Mouse (Mus musculus) myocyte (in vitro differentiated cells): ENCODE results near the gene Pacrg. TPM values are rescaled to one million over a fixed set of nuclear protein-coding genes. Genes with fewer than 3 reads are reported as not detected.
A peak's percentile ranks its signal among the peaks of the same experiment; 100 is the strongest.

Experiments
- H3K27me3 ChIP-seq: one replicate; pipeline ENCODE4 v1.6.1; 2011; ENCODE audit not compliant: control insufficient read depth, insufficient read depth, insufficient read length
- H3K36me3 ChIP-seq: one replicate; pipeline ENCODE4 v1.6.1; 2011; ENCODE audit not compliant: control insufficient read depth, insufficient read depth
- H3K4me2 ChIP-seq: one replicate; pipeline ENCODE4 v1.6.1; 2011; ENCODE audit warnings: low read depth, control low read depth
- H3K4me3 ChIP-seq: one replicate; pipeline ENCODE4 v1.5.1; 2011; ENCODE audit warnings: mild to moderate bottlenecking, control low read depth, moderate library complexity
- H3K79me2 ChIP-seq: one replicate; pipeline ENCODE4 v1.6.1; 2011; ENCODE audit not compliant: control insufficient read depth, insufficient read depth
- H3ac ChIP-seq: one replicate; pipeline ENCODE4 v1.6.1; 2011; ENCODE audit not compliant: control insufficient read depth, insufficient read length
- CEBPB ChIP-seq: IDR thresholded peaks from 2 replicates; pipeline ENCODE4 v1.6.1; 2011; ENCODE audit warnings: mild to moderate bottlenecking, moderate library complexity; ENCODE audit not compliant: poor library complexity, insufficient read depth, severe bottlenecking
- E2F4 ChIP-seq: IDR thresholded peaks from one replicate; pipeline ENCODE4 v1.6.1; 2011; ENCODE audit warnings: mild to moderate bottlenecking, control low read depth, moderate library complexity; ENCODE audit not compliant: insufficient read depth
- MAX ChIP-seq: IDR thresholded peaks from one replicate; pipeline ENCODE4 v1.6.1; 2011; ENCODE audit warnings: low read depth, mild to moderate bottlenecking, control low read depth
- MYOD1 ChIP-seq, 3 experiments: IDR thresholded peaks; one replicate each; pipeline ENCODE4 v1.6.1; 2011; ENCODE audit warnings: control low read depth in 2 of 3, low read depth in 2 of 3, mild to moderate bottlenecking in 2 of 3, moderate library complexity in 1 of 3; ENCODE audit not compliant: insufficient read length in 2 of 3, control insufficient read depth in 1 of 3
- MYOG ChIP-seq, 3 experiments: IDR thresholded peaks; one replicate each; pipeline ENCODE4 v1.6.1; 2011; ENCODE audit warnings: control low read depth in 2 of 3, low read depth in 2 of 3, mild to moderate bottlenecking in 2 of 3; ENCODE audit not compliant: insufficient read length in 2 of 3, control insufficient read depth in 1 of 3, insufficient read depth in 1 of 3
- POLR2A ChIP-seq: IDR thresholded peaks from one replicate; pipeline ENCODE4 v1.6.1; 2011; ENCODE audit warnings: low read depth, mild to moderate bottlenecking, control low read depth, moderate library complexity; ENCODE audit not compliant: insufficient read length
- POLR2AphosphoS2 ChIP-seq: IDR thresholded peaks from one replicate; pipeline ENCODE4 v1.6.1; 2011; ENCODE audit warnings: low read depth, control low read depth; ENCODE audit not compliant: insufficient read length
- REST ChIP-seq: IDR thresholded peaks from one replicate; pipeline ENCODE4 v1.6.1; 2011; ENCODE audit warnings: mild to moderate bottlenecking, control low read depth, moderate library complexity; ENCODE audit not compliant: insufficient read depth, insufficient read length
- SRF ChIP-seq: IDR thresholded peaks from one replicate; pipeline ENCODE4 v1.6.1; 2011; ENCODE audit warnings: low read depth; ENCODE audit not compliant: control insufficient read depth, insufficient read length
- TCF12 ChIP-seq: IDR thresholded peaks from one replicate; pipeline ENCODE4 v1.6.1; 2011; ENCODE audit warnings: mild to moderate bottlenecking, control low read depth; ENCODE audit not compliant: poor library complexity, insufficient read depth, severe bottlenecking
- TCF3 ChIP-seq: IDR thresholded peaks from one replicate; pipeline ENCODE4 v1.6.1; 2011; ENCODE audit warnings: low read depth, control low read depth; ENCODE audit not compliant: insufficient read length
- USF1 ChIP-seq: IDR thresholded peaks from one replicate; pipeline ENCODE4 v1.6.1; 2011; ENCODE audit warnings: low read depth, mild to moderate bottlenecking, control low read depth, moderate library complexity
- polyA plus RNA-seq: library from polyadenylated mRNA; unstranded; fragments of >200 nt; fragmentation: generic; extraction: Trizol; gene quantifications from one replicate; pipeline ENCODE4 v1.2.1, GENCODE M21; 2012; ENCODE audit warnings: missing spikeins

Pacrg gene
- polyA plus RNA-seq, 1 experiment = 0.64 TPM

DNA sequence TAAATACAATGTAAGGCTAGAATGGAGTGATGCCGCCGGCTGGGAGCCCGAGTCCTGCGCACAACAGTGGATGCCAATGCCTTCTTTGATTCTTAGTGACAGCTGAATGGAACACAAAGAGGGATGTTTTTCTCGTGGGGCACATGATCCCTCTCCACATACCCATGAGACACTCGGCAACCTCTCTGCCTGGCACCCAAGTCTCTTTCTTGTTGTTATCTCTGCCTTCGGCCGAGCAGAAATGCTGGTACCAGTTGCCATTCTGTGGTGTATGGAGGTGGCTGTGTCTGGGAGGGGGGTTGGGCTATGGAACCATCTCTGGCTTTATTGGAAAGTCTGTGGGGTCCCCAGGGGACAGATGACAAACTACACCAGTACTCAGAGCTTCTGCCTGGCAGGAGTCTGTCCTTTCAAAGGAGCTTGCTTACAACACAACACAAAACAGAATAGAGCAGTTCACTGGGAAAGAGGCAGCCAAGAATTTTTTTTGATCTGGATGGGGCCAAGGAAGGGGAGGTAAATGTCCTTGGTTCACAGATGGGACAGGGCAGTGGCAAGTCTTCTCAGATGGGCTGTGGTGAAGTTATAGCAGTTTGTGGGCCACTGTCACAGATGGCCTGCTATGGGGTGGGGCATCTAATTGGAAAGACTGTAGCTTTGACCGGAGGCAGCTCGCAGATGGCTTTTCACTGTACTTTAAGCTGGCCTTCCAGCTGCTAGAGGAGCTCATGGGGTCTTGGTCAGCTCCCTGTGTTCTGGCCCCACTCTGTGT, 388.6 kb downstream of the Pacrg start:
- no peak overlapping the region for H3ac ChIP-seq
- no peak overlapping the region for H3K4me3 ChIP-seq
- H3K36me3 ChIP-seq = no peaks in the 10 kb centered on the region
- H3K4me2 ChIP-seq = peak overlapping the region; percentile 18
- H3K27me3 ChIP-seq = no peaks in the 10 kb centered on the region
- no peaks in the 10 kb centered on the region for H3K79me2 ChIP-seq
- peak in 2 of 3 experiments; percentile 36 to 61 for TF ChIP-seq MYOD1 (IDR thresholded peaks at IDR 0.05; ENCODE audit: control insufficient read depth in 1 of 3, insufficient read length in 2 of 3, low read depth in 2 of 3)
- no peak for TF ChIP-seq USF1
- peak in 2 of 3 experiments; percentile 1 to 63 for TF ChIP-seq MYOG (IDR thresholded peaks at IDR 0.05; ENCODE audit: control insufficient read depth in 1 of 3, insufficient read depth in 1 of 3, insufficient read length in 2 of 3, low read depth in 2 of 3)

DNA sequence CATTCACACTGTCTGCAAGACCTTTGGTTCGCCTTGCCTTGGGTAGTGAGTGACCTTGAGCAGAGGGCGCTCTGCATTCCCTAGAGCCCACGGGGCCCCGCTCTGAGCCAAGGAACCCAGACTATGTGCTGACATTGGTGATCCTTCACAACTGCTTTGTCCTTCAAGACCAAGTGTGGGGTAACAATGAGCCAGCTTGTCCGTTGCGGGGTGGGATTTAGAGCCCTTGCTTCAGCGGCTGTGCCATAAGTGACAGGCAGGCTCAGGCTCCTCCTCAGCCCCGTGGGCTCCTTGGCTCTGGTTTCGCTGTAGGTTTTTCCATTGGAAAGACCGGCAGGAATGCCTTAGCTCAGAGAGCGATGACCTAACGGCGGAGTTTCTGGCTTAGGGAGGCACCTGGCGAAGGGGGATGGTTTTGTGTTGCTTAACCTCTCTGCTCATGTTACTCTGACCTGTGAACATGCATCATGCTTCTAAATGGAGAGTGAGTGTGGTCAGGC, 390.3 kb downstream of the Pacrg start:
- Histone ChIP-seq H3K4me2 (no peak overlapping the region), H3K27me3 (no peaks in the 10 kb centered on the region), H3ac (no peak overlapping the region), H3K4me3 (no peak overlapping the region), H3K36me3 (no peaks in the 10 kb centered on the region), H3K79me2 (no peaks in the 10 kb centered on the region)
- TF ChIP-seq MAX (no peak), USF1 (no peak), MYOG (IDR thresholded peaks at IDR 0.05; ENCODE audit: control insufficient read depth in 1 of 3, insufficient read depth in 1 of 3, insufficient read length in 2 of 3, low read depth in 2 of 3) (peak in 1 of 3 experiments; percentile 17), SRF (no peak), TCF12 (no peak), E2F4 (no peak), MYOD1 (IDR thresholded peaks at IDR 0.05; ENCODE audit: control insufficient read depth in 1 of 3, insufficient read length in 2 of 3, low read depth in 2 of 3) (peak in 1 of 3 experiments; percentile 73), CEBPB (peak; percentile 51; the same call in 1 of the 2 replicates), POLR2A (no peak), TCF3 (no peak)

DNA sequence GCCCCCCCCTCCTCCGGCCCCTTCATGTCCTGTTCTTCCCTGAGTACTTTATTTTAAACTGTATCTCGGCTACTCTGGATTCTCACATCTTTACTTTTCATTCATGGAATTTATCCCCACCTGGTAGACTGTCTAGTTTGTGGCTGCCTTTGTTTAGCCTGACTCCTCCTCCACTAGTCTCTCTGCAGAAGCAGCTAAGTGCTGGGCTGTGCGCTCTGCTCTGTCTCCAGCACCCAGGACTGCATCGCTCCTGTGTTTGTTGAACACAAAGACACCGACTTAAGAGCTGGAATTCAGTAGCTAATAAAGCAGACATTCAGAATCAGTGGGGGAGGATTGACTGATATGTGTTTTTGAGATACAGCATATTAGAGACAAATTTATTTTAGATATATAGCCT, 391.7 kb downstream of the Pacrg start:
- no peak overlapping the region for H3K4me2 ChIP-seq
- TF ChIP-seq CEBPB (no peak), MYOD1 (IDR thresholded peaks at IDR 0.05; ENCODE audit: control insufficient read depth in 1 of 3, insufficient read length in 2 of 3, low read depth in 2 of 3) (no peak), USF1 (no peak), MAX (no peak), POLR2A (no peak), REST (no peak), MYOG (IDR thresholded peaks at IDR 0.05; ENCODE audit: control insufficient read depth in 1 of 3, insufficient read depth in 1 of 3, insufficient read length in 2 of 3, low read depth in 2 of 3) (no peak), TCF12 (no peak), E2F4 (no peak)
- H3ac ChIP-seq = no peak overlapping the region
- H3K4me3 ChIP-seq = no peak overlapping the region
- no peaks in the 10 kb centered on the region for H3K79me2 ChIP-seq
- no peaks in the 10 kb centered on the region for H3K27me3 ChIP-seq
- no peaks in the 10 kb centered on the region for H3K36me3 ChIP-seq

DNA sequence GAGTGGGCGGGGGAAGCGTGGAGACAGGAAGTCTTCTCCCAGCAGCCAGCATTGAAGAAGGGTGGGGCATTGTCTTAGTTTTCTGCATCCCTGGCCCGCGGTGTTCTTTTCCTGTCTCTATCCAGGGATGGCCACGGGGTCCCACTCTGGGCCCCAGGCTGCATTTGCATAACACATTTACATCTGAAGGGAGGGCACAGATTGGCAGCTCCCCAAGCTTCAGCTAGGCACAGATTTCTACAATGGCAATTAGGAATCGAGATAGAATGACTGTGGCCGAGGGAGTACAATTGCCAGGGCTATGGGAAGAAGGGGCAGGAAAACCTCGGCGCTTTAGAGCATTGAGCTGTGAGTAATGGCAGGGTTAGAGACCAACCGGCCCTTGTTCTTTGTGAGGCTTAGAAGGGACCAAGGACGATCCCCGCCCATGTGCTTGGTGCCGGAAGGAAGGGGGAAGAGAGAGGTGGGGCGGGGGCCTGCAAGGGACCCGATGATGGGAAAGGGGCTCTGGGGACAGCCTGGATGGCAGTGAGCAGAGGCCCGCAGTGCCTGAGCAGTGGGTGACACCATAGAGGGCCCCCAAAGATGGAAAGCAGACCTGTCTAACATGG, 398.5 kb downstream of the Pacrg start:
- Histone ChIP-seq H3K4me3 (no peak overlapping the region), H3K36me3 (no peaks in the 10 kb centered on the region), H3ac (no peak overlapping the region), H3K27me3 (no peaks in the 10 kb centered on the region), H3K4me2 (no peak overlapping the region), H3K79me2 (no peaks in the 10 kb centered on the region)
- no peak for TF ChIP-seq CEBPB
- TF ChIP-seq SRF = no peak
- no peak for TF ChIP-seq REST
- no peak for TF ChIP-seq TCF12
- no peak for TF ChIP-seq POLR2AphosphoS2
- TF ChIP-seq E2F4 = no peak

DNA sequence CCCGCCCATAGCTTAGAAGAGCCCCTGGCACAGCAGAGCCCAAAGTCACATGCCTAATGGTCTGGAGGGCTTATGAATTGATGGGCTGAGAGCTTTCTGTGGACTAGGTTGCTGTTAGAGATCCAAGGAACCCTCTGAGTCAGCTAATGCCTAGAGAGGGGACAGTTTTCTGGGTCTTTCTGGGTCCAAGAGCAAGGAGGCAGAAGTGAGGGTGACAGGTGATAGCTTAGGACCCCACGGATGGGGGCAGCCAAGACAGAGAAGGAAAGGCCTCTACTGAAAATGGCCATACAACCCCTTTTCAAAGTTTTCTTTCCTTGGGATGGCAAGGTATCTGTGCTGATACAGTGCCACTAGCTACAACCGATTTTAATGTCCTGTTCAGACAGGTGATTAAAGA, 399.1 kb downstream of the Pacrg start:
- H3K36me3 ChIP-seq = no peaks in the 10 kb centered on the region
- H3K4me2 ChIP-seq = no peak overlapping the region
- no peak for TF ChIP-seq POLR2A
- TF ChIP-seq MAX = no peak
- no peak for TF ChIP-seq USF1
- no peak for TF ChIP-seq TCF3
- TF ChIP-seq POLR2AphosphoS2 = no peak
- no peak for TF ChIP-seq SRF
- TF ChIP-seq REST = no peak
- TF ChIP-seq MYOD1 (IDR thresholded peaks at IDR 0.05; ENCODE audit: control insufficient read depth in 1 of 3, insufficient read length in 2 of 3, low read depth in 2 of 3) = no peak
- no peak for TF ChIP-seq E2F4
- no peak for TF ChIP-seq MYOG (IDR thresholded peaks at IDR 0.05; ENCODE audit: control insufficient read depth in 1 of 3, insufficient read depth in 1 of 3, insufficient read length in 2 of 3, low read depth in 2 of 3)
- TF ChIP-seq TCF12 = no peak
- no peak for TF ChIP-seq CEBPB
- no peaks in the 10 kb centered on the region for H3K27me3 ChIP-seq
- no peak overlapping the region for H3K4me3 ChIP-seq
- no peaks in the 10 kb centered on the region for H3K79me2 ChIP-seq
- no peak overlapping the region for H3ac ChIP-seq
